Mouse (Mus musculus): ENCODE measurements around the gene Dnali1.

- TF ChIP-seq GATA1 (IDR thresholded peaks at IDR 0.05; ENCODE audit: borderline replicate concordance, low read length) (no peak), FLI1 (IDR thresholded peaks at IDR 0.05; ENCODE audit: low read length) (no peak; the same call in 1 of the 2 replicates)
These were observed 19.2 kb upstream of the Dnali1 start, which contains the start of gene Meaf6 for GRCm38 (mm10) chr4:125084403-125085345.
